Mouse (Mus musculus) embryo, embryonic 10.5 days (tissue): ENCODE measurements around the gene Ifit3b.
"Not testable (repeated sequence)": the region's sequence is repeated elsewhere in the genome, so short reads cannot be mapped to it uniquely, and the experiment has no call there.

Source experiments
- DNase-seq: peaks from one replicate; pipeline ENCODE4 v3.0.0-alpha.2; 2015; ENCODE audit warnings: low spot score

Ifit3b gene

DNA sequence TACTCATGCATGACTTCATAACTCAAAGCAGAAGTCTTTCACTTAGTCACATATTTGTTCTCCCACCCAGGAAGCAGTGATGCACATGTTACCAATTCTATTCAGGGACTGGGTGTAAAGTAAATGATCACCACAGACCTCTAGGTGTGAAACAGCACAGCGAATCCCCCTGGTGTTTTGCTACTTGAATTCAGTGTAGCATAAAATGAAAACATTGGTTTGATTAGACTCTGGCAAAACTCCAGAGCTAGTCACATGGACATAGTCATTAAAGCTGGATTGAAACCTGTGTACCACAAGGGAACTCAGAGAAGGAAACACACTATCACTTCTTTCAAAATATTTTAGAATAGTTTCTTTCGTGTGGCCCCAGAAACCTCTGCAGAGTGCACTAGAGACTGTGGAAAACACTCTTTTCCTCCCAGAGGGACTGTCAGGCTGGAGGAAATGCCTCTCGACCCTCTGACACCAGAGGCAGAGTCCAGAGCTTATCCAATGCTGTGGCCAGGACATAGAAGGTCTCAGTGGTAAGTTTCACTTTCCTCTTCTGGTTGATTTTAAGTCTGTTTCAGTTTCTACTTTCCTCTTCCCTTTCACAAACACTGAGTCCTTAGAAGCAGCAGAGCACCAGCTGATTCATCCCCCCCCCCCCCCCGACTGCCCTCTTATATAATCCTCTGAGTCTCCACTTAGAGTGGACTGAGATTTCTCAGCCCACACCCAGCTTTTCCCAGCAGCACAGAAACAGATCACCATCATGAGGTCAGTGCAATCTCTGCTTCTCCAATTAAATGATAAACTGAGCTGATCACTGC, at the start of gene Ifit3b:
TSS of gene Ifit3b (plus strand) at position 734 of the 815 bp plus-strand sequence.
- not testable (repeated sequence) for DNase-seq

- DNase-seq: no peak
Observed at GRCm38 (mm10) chr19:34562556-34562955, 45.2 kb upstream of the Ifit3b start.

DNA sequence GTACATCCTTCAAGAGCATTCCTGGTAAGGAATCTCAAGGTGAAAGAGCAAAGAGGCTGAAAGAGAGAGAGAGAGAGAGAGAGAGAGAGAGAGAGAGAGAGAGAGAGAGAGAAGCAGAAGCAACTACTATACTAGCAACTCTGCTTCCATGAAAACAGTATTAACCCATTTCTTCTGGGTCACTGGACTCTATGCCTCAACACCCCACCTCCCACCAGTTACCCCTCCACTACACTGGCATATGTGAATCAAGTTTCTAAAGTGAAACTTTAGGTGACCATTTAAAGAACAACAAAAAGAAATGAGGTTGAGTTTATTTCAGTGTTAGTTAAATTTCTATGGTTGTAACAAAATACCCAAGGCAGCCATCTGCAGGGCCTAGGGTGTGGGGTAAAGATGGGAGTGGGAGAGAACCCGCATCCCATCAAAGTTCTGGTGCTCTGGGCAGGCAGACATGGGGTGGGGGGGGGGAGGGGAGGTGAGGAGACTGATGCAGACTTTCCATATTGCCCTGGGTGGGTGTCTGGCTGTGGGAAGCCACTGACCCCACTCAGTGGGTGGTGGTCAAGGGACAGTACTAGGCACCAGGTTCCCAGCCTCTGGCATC, 41.5 kb upstream of the Ifit3b start:
- no peak for DNase-seq

DNA sequence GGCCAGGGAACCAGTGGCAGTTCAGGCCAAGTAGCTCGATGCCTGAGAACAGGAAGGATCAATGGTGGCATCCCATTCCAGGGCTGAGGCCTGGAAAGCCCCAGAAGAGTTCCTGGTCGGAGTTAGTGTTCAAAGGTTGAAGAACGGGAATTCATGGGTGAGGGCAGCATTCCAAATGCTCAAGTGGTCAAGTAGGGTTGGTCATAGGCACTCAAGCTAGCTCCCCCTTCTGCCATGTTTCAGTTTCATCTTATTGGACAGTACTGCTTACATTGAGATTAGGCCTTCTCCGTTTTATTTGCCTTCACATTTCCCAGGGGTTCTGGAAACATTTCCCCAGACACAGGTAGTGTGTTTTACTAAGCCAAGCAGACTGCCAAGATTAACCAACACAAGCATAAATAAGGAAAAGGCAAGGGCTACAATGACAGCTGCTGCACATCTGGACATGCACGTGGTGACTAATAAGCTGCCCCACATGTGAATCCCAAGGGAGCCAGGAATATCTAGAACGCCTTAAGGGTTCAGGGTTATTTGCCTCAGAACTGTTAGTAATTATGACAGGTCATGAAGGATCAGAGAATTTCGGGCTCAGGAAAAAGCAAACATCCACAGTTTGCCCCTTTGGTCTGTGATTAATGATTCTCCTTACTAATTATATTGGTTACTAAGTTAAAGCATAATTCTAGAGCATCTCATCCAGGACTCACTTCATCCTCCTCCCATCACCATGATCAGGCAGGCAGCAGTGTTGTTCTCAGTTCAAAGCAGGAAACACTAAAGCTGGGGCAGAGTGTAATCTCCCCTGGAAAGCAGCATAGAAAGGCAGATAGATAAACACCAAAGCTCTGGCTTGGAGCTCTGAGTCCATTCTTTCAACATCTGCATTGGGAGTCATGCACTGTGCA, 38.5 kb upstream of the Ifit3b start:
- DNase-seq: no peak

- no peak for DNase-seq
Observed at GRCm38 (mm10) chr19:34569896-34570476, 37.8 kb upstream of the Ifit3b start.

- no peak for DNase-seq
Observed at GRCm38 (mm10) chr19:34571080-34571479, 36.7 kb upstream of the Ifit3b start.

- DNase-seq: no peak
Observed at GRCm38 (mm10) chr19:34573650-34574049, 34.1 kb upstream of the Ifit3b start.

DNA sequence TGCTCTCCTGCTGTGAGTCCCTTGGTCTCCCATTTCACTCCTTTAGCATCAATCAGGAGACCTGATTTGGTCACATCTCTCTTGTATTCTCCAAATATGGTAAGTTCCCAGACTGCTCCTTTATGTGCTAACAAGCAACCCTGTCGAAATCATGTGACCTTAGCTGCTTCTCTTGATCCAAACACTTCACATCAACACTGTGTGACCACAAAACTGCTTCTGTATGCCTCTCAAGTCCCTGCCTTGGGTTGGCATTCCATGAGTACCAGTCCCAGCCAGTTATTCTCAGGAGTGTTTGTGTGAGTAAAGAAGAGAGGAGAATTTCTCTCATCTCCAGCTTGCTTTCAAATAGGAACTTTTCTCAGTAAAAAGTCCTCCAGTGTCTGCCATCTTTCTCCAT, 30.6 kb upstream of the Ifit3b start:
- no peak for DNase-seq

GRCm38 (mm10) chr19:34582696-34583095, 25.1 kb upstream of the Ifit3b start:
- DNase-seq: not testable (repeated sequence)

GRCm38 (mm10) chr19:34583126-34583766, 24.5 kb upstream of the Ifit3b start, which contains the start of gene Ifit3:
Ifit3 (plus strand) TSS chr19:34583531.
- DNase-seq: not testable (repeated sequence)

DNA sequence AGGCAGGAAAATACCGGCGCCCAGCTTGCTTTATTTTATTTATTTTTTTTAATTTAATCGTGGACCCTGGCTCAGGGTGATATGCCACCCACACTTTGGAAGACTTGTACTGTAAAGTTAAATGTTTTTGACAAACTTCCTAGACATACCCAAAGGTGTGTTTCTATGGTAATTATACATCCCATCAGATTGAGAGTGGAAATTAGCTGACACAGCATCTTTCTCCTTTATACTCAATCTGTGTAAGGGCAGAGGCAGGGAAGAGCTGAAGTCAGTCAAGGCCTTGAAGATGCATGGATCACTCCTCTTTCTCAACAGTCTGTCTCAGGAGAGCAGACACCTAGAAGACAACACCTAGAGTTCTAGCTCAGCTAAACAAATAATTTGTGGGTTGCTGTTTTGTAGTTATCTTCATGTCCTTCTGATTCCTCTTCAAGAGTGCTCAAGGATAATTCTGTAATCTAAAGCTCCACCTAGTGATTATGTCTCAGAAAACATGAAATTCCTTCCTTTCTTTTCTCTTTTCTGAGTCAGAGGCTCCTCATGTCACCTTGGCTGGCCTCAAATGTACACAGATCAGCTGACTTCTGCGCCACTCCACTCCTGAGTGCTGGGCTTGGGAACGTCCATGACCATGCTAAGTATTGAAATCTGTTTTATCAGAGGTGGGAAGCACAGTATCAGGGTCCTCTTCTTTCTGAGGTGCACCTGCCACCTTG, 21.9 kb upstream of the Ifit3b start:
- not testable (repeated sequence) for DNase-seq

DNA sequence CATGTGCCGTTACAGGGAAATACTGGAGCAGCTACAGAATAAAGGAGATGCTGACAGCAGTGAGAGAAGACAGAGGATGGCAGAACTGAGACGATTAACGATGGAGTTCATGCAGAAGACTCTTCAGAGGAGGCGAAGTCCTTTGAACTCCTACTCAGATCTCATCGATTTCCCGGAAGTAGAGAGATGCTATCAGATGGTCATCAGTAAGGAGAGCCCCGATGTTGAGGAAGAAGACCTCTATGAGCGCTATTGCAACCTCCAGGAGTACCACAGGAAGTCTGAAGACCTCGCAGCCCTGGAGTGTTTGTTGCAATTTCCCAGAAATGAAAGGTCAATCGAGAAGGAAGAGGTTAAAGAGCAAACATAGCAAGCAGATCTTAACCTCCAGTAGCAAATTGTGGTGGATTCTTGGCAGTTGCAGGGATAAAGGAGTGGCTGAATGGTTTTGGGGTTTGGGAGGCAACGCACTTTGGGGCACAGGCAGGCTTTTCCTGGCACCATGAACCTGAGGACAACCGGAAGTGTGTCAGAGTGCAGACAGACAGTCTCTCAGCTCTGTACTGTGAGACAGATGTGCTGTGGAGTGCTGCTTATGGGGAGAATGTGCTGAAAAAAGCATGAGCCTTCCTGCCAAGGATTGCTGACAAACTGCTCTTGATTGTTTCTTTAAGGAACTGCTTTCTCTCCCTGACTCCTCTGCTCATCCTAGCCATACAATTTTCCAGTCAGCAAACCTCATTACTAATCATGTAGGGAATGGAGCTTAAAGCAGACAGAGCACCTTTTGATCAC, 19.7 kb upstream of the Ifit3b start:
- not testable (repeated sequence) for DNase-seq

DNA sequence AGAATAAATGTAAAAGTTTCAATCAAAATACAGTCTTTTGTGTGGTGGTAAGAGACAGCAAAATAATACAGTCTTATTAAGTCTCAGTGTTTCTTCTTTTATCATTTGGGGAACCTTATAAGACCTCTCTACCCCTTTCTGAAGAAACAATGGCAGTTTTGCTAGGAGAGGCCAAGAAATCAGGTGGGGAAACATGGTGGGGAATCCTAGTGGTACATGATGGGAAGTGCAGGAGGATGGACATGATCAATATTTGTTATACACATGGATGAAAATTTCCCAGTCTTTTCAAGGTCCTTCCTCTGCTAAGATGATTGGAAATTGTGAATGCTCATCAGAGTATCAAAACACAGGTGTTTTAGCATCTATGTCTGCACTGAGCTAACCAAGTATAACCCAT, 18.8 kb upstream of the Ifit3b start:
- no peak for DNase-seq

DNA sequence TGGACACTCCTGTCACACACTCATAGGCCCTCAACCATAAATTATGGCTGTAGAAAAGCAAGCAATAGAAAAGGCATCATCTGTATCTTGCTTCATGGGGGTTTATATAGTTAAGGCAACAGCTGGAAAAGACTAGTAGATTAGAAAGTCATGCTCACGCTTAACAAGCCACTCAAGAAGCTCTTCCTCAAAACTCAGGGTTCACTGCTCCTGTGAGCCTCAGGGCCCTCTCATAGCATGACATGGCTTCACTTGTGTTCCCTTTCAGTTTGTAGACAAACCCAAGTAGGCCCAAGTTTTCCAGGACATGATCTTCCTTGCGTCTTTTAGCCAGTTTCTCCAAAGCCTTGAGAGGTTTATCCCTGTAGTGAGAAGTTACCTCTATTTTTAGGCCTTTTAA, 14.3 kb upstream of the Ifit3b start:
- DNase-seq: no peak

DNA sequence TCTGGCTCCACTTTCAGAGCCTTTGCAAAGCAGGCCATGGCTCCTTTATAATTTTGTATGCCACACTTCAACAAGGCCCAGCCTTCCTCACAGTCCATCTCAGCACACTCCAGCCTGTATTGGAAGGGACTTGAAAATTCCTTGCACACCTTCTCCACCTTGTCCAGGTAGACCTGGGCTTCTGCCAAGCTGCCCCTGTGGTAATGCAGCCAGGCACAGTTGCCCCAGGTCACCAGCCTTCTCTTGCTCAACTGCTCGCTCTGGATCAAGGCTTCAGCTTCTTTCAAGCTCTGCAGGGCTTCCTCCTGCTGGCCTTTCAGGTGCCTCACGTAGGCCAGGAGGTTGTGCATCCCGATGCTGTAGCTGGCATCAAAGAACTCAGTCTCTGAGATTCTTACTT, 13.2 kb upstream of the Ifit3b start:
- not testable (repeated sequence) for DNase-seq

GRCm38 (mm10) chr19:34596811-34597210, 11.0 kb upstream of the Ifit3b start:
- no peak for DNase-seq

DNA sequence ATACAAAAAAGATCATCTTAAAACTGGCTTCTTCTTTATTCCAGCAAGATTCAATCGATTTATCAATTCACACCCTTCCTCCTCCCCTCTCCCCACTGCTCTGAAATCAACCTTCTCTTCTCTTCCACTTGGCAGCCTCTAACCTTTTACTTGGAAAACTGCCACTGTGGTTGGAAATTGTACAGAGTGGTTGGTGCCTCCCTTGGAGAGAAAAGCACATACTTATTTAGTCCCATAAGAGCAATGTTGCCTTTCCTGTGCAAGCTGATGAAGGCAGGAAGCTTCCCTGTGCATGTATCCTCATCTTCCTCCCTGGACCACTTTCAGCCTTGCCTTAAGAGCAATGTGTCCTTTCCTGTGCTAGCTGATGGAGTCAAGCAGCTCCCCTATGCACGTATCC, 9.4 kb upstream of the Ifit3b start:
- DNase-seq: no peak

DNA sequence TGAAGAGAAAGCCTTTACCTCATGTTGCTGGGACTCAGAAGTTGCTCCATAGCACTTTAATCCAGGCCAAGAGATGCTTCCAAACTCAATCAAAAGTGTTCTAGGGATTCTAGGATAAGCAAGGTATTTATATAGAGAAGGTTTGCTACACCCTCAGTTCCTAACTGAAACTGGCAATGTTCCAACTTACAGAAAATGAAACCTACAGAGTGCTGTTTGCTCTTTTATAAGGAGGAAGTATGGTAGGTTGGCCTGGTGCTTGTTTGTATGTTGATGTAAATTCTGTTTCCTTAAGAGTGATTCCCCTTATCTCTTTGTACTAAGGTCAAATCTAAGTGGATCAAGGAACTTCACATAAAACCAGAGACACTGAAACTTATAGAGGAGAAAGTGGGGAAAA, 8.5 kb upstream of the Ifit3b start:
- not testable (repeated sequence) for DNase-seq

DNA sequence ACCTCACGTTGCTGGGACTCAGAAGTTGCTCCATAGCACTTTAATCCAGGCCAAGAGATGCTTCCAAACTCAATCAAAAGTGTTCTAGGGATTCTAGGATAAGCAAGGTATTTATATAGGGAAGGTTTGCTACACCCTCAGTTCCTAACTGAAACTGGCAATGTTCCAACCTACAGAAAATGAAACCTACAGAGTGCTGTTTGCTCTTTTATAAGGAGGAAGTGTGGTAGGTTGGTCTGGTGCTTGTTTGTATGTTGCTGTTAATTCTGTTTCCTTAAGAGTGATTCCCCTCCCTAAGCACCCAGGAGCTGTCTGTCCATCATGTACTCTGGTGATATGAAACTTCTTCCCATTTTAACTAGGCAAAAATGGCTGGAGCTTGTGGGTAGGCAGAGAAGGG, 5.9 kb upstream of the Ifit3b start, which contains the start of gene Ifit1bl1:
TSS of gene Ifit1bl1 (minus strand) at position 69 of the 400 bp plus-strand sequence.
- DNase-seq: not testable (repeated sequence)

- DNase-seq: no peak
Observed at GRCm38 (mm10) chr19:34605472-34605871, 2.3 kb upstream of the Ifit3b start.
